Mouse (Mus musculus) T-helper 17 cell (primary cell): Measurements from ENCODE around the gene Mctp1.
"Not testable (repeated sequence)": the region's sequence is repeated elsewhere in the genome, so short reads cannot be mapped to it uniquely, and the experiment has no call there.

Source experiments
- in situ Hi-C, 2 experiments: fragments of 300-600 bp; cut with MboI, MseI; formaldehyde crosslinking; loops; 1 replicate in 1 of 2; 2 replicates in 1 of 2; pipeline ENCODE4 v1.15.1; 2025; ENCODE audit warnings: high pct_unique_total_duplicates in 2 of 2

Mctp1 gene

DNA sequence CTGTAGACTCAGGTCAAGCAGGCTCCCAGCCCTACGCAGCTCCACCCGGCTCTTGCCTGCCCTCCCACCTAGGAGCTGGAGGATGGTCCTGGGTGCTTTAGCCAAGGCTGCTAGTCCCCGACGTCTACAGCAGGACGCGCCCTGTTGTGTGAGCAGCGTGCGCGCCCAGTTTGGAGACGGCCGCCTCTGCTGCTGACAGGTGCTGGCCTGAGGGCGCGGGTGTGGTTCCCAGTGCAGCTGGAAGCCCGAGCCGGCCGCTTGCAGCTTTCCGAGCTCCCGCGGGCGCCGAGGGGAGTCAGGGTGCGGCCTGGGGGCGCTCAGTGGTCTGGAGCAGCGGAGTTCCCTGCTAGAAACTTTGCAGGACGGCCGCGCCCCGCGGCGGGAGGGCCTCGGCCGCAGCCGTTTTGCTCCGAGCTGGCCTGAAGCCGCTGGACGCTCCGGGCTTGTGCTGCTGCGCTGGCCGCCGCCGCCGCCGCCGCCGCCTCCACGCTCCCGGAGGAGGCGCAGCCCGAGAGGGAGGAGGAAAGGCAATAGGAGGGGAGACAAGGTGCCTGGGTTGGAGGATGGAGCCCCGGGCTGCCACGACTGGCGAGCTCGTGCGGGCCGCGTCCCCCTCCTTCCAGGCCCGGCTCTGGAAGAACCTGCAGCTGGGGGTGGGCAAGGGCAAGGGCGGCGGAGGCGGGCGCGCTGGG is at the start of gene Mctp1:
TSS of gene Mctp1 (plus strand) at position 564 of the 692 bp plus-strand sequence.
- in situ Hi-C loops: no loop called here

DNA sequence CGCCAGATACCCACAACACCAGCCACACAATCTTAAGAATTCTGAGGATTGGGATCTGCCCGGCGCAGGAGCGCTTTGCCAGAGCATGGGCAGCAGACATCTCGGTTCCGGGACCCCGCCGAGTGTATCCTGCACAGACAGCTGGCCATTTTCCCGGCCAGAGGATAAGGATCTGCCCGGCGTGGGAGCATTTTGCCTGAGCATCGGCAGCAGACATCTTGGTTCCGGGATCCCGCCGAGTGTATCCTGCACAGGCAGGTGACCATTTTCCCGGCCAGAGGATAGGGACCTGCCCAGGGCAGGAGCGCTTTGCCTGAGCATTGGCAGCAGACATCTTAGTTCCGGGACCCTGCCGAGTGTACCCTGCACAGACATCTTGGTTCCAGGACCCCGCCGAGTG is 38.4 kb upstream of the Mctp1 start:
- in situ Hi-C loops: not testable (repeated sequence)

DNA sequence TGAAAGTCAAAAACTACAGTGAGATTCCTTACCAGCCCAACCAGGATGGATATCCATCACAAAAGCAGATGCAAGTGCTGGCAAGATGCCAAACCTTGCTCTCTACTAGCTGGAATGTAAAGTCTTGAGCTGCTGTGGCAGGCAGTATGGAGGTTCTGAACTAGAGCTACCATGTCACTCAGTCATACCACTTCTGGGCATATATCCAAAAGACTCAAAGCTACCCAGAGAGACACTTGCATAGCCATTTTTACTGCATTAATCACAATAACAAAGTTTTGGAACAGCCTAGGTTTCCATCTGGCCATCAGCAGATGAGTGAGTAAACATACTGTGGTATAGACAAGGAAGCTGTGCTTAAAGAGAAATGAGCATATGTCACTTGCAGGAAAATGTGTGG is 25.6 kb upstream of the Mctp1 start:
- in situ Hi-C loops: no loop called here

DNA sequence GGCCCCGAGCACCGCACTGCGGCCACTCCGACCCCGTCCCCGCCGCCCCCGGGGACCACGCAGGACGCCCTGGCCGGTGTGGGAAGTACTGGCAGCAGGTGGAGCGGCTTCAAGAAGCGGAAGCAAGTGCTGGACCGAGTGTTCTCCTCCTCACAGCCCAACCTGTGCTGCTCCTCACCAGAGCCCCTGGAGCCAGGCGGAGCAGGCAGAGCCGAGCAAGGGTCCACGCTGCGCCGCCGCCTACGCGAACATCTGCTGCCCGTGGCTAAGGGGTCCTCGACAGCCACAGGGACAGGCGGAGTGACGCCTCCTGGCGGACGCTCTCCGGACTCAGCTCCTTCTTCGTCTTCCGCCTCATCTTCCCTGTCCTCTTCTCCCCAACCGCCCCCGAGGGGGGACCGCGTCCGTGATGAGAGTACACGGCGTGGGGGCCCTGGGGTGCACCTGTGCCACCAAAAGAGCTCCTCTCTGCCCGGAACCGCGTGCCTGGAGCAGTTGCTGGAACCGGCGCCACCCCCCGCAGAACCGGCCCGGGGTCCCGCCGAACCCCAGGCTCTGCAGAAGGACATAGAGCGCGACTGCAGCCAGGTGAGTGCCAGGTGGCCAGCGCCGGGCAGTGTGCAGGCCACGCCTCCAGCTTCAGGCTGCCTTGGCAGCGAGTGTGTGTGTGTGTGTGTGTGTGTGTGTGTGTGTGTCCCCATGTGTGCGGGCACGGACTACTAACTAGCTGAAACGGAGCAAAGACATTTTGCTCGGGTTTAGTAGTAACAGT is 515 bp downstream of the Mctp1 start:
- in situ Hi-C loops: no loop called here

DNA sequence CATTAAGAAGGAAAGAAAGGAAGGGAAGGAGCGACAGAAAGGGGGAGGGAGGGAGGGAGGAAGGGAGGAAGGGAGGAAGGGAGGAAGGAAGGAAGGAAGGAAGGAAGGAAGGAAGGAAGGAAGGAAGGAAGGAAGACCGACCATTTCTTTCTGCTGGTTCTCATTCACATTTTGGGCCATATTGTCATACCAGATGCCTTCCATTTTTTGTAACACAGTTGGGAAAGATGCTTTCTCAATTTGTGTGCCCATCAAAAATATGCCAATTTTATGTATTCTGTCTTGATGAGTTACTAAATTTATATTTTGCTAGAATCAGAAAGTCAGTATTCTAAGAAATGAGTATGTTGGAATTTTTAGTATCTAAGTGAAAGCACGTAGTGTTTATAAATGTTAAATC is 4.3 kb downstream of the Mctp1 start:
- in situ Hi-C loops: no loop called here

DNA sequence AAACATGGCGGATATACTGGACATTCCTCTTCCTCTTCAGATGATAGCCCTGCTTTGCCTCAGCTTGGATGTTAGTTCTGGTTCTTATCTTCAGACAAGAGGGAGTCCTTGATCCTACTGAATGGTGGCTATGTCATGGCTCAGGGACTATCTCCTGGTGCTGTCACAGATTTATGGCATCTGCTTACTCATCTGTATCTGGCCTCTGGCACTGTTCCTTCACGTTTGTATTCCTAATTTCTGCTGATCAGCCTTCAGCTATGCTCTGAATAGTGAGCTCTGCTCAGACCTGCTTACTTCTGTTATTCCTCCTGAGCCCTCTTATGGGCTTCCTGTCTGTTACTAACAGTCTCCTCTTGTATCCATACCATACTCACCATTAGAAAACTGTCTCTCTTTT is 7.6 kb downstream of the Mctp1 start:
- in situ Hi-C loops: no loop called here

DNA sequence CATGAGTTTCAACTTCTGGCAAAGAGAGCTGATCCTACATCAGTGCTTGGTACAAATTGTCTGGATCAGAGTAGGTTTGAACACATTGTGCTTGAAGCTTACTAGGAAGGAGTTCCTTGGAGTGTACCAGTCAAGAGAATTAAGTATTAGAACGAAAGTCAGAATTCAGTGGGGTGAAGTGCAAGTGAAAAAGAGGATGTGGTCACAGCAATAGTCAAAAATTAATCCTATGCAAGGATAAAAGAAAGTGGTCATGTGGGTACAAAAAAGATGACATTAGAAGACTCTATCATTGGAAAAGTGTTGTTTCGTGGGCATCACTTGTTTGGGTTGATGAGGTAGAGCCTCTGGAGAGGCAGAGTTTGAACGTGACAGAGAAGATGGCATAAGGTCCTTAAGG is 8.8 kb downstream of the Mctp1 start:
- in situ Hi-C loops: no loop called here

DNA sequence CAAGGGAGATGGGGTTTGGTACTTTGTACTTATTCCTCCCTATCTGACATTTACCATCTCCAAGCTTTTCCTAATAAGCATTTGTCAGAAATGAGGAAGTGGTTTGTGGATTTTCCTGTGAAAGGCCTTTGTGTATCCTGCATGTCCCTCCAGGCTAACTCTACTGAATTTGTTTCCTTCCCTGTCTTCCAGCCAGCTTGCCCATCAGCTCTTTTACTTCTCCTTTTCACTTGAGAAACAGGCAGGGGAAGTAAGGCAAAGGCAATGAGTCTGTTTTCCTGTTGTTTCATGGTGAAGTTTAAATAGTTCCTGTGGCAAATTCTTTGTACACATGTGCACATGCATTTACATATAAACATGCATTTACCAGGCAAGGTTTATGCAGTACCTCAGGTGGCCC is 11.6 kb downstream of the Mctp1 start:
- in situ Hi-C loops: no loop called here

DNA sequence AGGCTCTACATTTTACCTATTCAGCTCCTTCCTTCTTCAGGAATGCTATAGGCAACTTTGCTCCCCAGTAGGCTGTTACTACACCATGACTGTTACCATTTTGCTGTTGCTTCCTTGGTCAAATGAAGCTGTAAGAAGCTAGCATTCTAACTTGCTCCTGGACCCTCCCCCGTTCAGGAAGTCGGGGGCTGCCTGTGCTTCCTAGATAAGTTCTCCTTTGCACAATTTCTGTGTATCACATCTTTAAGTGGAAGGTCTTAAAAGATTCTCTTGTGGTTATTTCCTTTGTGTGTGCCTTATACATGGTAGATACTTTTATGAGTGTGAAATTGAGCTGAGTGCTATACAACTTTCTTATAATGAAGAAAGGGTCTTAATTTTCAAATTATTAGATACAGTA is 25.0 kb downstream of the Mctp1 start:
- in situ Hi-C loops: no loop called here

DNA sequence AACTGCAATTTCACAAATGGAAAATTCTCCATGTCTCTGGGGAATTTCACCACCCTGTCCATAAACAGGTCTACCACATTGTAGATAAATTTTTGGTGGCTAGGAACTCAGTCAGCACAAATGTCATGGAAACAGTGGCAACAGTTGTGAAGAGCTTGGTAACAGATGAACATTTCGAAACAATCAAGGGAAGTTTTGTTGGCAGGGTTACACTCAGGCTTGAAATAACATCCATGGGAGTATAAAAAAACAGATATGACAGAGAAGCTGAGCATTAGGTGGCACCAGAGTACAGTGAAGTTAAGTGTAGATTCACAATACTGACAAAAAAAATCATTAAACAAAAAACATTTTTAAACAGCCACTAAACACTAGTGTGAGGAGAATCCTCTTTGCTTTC is 26.3 kb downstream of the Mctp1 start:
- in situ Hi-C loops: no loop called here

DNA sequence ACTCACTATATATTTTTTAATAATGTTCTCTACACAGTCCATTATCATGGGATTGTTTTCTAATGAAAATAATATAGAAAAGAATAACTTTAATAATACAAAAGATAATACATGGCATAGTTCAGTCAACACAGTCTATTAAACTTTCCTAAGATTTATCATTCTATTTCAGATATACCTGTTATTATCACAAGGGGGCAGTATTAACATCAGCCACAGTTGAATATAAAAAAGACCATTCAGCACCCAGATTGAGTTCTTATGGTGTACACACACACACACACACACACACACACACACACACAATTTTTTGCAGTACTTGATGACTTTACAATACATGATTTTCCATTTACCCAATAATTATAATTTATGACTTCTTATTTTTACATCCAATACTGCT is 31.0 kb downstream of the Mctp1 start:
- in situ Hi-C loops: loop anchor here in 1 of 2 experiments (5.0 kb wide), 1 partner anchor 272 kb away; no protein-coding TSS in a partner anchor

DNA sequence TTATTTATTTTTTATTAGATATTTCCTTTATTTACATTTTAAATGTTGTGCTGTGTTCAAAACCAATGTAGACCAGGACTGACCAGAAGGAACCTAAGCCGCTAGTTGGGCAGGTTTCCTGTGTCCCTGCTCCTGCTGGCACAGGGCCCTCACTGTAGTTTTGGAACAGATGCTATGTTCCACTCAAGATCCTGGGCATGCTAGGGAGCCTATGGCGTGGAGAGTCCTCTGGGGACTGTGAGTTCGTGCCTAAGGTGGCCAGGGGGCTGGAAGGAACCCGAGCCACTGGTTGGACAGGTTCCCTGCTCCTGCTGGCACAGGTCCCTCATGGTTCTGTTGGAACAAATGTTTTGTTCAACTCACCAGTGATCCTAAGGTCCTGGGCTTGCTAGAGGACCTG is 35.8 kb downstream of the Mctp1 start:
- in situ Hi-C loops: loop anchor here in 1 of 2 experiments (5.0 kb wide), 1 partner anchor 252 kb away; no protein-coding TSS in a partner anchor

DNA sequence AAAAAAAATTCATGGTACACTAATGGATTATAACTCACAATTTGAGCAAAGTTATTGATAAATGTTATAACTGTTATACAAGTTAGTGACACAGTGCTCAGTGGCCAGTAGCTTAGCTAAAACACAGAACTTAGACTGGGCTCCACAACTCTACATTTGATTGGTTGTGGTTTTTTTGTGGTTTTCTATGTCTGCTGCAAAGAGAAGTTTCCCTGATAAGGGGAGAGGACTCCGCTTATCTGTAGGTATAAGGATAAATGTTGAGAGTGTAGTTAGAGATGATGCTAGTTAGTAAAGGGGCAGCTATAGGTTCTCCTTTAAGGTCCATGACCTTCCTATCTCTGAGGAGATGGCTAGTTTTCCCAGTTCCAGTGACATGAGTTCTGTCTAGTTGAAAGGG is 36.7 kb downstream of the Mctp1 start:
- in situ Hi-C loops: loop anchor here in 1 of 2 experiments (5.0 kb wide), 1 partner anchor 251 kb away; no protein-coding TSS in a partner anchor

DNA sequence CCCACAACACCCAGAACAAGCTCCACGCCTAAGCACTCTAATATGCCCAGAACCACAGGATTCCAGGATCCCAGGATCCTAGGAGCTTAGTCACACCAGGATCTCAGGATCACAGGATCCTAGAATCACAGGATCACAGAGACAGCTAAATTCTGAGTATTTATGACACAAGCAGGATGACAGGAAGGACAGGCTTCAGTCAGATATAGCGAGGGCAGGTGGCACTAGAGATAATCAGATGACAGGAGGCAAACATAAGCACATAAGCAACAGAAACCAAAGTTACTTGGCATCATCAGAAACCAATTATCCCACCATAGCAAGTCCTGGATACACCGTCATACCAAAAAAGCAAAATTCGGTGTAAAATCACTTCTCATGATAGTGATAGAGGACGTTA is 37.8 kb downstream of the Mctp1 start:
- in situ Hi-C loops: loop anchor here in 1 of 2 experiments (5.0 kb wide), 1 partner anchor 250 kb away; no protein-coding TSS in a partner anchor

DNA sequence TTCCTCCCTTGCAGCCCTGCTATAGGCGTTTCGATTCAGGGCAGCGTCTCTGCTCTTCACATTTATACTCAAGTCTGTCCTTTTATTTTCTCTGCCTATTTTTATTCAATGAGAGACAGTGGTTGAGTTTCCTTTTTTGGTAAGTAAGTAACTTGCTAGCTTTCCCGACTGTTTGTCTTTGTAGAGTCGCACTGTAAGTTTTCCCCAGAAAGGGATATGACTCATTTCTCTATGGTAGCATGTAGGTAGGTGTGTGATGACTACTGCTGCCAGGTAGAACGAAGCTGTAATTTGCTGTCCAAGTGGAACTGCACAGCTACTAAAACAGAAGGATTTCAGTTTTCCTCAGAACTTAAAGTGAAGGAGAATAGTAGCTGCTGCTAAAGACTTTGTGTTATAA is 45.1 kb downstream of the Mctp1 start:
- in situ Hi-C loops: no loop called here

DNA sequence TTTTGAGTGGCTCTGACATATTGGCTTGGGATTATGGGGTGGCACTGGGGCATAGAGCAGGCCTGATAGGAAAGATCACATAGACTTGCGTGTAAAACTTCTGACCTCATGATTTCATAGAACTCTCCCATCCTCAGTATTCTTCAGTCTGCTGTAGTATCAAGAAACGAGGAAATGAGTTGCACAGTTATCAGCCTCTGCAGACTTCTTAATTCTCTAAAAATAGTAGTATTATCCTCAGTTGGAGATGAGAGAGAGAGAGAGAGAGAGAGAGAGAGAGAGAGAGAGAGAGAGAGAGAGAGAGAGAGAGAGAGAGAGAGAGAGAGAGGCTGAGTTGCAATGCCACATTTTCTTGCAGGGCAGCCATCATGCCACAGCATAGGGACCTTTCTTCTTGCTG is 45.6 kb downstream of the Mctp1 start:
- in situ Hi-C loops: no loop called here

DNA sequence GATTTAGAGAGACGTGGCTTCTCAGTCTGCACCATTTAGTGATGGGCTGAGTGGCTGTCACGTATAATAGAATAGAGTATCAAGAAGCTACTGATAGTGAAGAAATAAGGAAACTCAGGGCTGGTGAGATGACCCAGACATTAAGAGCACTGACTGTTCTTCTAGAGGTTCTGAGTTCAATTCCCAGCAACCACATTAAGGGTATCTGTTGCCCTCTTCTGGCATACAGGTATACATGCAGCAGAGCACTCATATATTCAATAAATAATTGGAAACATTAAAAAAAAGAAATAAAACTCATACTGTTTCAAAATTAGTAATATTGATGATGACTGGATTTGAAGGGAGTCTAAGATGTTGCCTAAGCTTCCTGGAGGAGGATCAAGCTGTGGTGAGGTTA is 47.6 kb downstream of the Mctp1 start:
- in situ Hi-C loops: no loop called here

DNA sequence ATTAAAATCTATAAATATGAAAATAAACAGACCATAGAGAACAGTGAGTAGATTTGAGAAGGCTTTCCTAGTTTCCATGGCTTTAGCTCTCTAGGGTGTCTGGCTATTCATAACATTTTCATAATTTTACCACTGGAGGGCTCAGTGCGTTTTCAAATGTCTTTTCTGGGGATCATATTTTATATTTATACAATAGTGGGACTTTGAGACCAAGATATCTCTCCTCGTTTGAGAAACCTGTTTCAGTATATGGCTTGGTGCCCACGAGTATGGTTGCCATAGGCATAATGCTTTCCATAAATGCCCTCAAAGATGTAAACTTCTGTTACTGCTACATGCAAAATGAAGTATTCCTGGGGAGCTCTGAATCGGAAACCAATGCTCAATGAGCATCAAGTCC is 49.1 kb downstream of the Mctp1 start:
- in situ Hi-C loops: no loop called here

DNA sequence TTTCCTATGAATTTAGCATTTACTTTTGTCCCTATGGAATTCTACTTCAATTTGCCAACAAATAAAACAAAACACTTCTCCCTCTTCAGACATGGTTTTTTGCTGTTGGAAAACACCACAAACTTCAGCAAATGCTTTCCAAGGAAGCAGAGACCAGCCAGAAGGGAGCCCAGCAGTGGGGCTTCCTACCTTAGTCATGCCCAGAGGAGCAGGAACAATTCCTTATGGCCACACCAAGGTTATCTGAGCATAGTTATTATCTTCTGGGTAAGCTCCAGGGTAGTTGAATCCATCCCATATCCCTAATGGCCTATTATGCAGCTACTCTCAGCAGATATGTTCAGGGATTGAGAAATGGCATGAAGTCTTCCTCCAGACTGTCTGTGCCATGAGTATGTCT is 52.1 kb downstream of the Mctp1 start:
- in situ Hi-C loops: no loop called here

DNA sequence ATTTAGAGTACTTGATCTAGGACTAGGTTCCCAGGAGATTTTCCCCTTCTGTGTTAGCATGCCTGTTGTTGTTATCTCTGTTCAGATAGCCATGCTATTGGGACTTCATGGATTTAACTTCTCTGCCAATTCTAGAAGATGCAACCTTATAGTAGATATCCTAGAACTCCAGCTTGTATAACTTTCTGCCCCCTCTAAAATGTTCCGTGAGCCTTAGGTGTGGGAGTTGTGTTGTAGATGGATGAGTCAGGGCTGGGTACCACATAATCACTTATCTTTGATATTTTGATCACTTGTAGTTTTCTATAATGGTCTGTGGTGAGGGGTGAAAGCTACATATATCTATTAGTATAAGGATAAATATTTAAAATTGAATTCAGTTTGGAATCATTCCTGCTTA is 54.4 kb downstream of the Mctp1 start:
- in situ Hi-C loops: no loop called here

DNA sequence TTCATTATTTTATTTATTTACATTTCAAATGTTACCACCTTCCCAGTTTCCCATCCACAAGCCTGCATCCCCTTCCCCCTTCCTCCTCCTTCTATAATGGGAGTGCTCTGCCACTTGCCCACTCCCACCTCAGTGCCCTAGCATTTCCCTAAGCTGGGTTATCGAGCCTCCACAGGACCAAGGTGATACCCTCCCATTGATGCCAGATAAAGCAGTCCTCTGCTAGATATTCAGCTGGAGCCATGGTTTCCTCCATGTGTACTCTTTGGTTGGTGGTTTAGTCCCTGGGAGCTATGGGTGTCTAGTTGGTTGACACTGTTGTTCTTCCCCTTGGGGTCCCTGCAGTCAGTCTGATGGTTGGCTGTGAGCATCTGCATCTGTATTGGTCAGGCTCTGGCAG is 61.7 kb downstream of the Mctp1 start:
- in situ Hi-C loops: no loop called here

DNA sequence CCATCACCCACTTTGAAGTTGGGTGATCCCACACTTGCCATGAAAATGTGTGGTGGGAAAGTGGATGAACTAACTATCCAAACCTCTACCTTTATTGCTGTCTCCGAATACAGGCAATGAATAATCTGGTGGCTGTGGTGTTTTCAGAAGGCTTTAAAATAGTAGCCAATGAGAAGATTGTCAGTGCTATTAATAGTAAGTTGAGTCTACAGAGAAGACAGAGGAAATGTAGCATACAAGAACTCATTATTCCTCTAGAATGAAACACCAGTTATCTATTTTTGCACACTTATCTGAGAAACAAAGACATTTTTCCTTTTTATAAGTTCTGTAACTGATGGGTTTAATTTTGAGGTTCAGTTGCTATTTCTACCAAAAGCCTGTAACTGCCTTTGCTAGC is 63.2 kb downstream of the Mctp1 start:
- in situ Hi-C loops: no loop called here

DNA sequence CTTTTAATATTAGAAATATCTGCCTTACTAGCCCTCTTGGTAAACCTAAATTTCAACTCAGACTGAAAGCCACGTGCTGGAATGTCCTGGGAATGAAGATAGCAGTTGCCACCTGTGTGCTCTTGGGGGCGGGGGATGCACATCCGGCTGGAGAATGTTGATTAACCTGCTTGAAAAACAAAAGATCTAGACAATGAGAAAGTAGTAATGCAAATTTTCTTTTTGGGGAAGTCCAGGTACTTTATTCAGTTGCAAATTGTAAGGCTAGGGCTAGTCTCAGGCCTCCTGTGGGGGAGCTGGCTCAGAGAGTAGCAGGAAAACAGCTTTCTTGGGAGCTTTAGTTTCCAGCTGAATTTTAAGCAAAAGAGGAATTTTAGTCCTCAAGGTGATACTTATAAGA is 67.2 kb downstream of the Mctp1 start:
- in situ Hi-C loops: not testable (repeated sequence)
